Mouse (Mus musculus) stomach, embryonic 14.5 days (tissue): ENCODE measurements around the gene Sap30l. TPM values are rescaled to one million over a fixed set of nuclear protein-coding genes. Genes with fewer than 3 reads are reported as not detected.

Experiments
- ATAC-seq: fragments of 200-750 bp; cut with Nextera tagmentation; 2 replicates; pipeline ENCODE4 v1.8.0; 2017; ENCODE audit warnings: low read depth, moderate TSS enrichment; ENCODE audit not compliant: insufficient number of reproducible peaks, insufficient read depth, low FRiP score
- H3K27ac ChIP-seq: fragments of 300-500 bp; sonication (generic); 2 replicates; pipeline ENCODE4 v1.5.1; 2014; ENCODE audit warnings: mild to moderate bottlenecking, low read length, moderate library complexity, mixed read lengths
- H3K27me3 ChIP-seq: fragments of 300-500 bp; sonication (generic); 2 replicates; pipeline ENCODE4 v1.6.1; 2014; ENCODE audit warnings: low read length, control low read depth, mixed read lengths; ENCODE audit not compliant: control insufficient read depth, insufficient read depth
- H3K36me3 ChIP-seq: fragments of 300-500 bp; sonication (generic); 2 replicates; pipeline ENCODE4 v1.6.1; 2014; ENCODE audit warnings: mild to moderate bottlenecking, control low read depth, low read length, moderate library complexity, mixed read lengths; ENCODE audit not compliant: control insufficient read depth, insufficient read depth
- H3K4me1 ChIP-seq: fragments of 300-500 bp; sonication (generic); 2 replicates; pipeline ENCODE4 v1.6.1; 2014; ENCODE audit warnings: low read length, control low read depth, mixed read lengths; ENCODE audit not compliant: control insufficient read depth, insufficient read depth
- H3K4me2 ChIP-seq: fragments of 300-500 bp; sonication (generic); replicated peaks from 2 replicates; pipeline ENCODE4 v1.6.1; 2014; ENCODE audit warnings: low read depth, low read length, control low read depth
- H3K4me3 ChIP-seq: fragments of 300-500 bp; sonication (generic); 2 replicates; pipeline ENCODE4 v1.5.1; 2014; ENCODE audit warnings: low read depth, low read length, control low read depth
- H3K9ac ChIP-seq: fragments of 300-500 bp; sonication (generic); replicated peaks from 2 replicates; pipeline ENCODE4 v1.6.1; 2014; ENCODE audit warnings: low read depth, mild to moderate bottlenecking, control low read depth, low read length, moderate library complexity, mixed read lengths
- H3K9me3 ChIP-seq: fragments of 300-500 bp; sonication (generic); 2 replicates; pipeline ENCODE4 v1.6.1; 2016; ENCODE audit warnings: low read depth, low read length, control low read depth; ENCODE audit not compliant: control insufficient read depth
- WGBS: fragments of 180-500 bp; shearing (Covaris S2); extraction: QIAGEN DNeasy Blood & Tissue Kit; methylation state at CpG from one replicate; pipeline ENCODE4 v1.1.7; 2014; 5-methylcytosine and 5-hydroxymethylcytosine counted together
- polyA plus RNA-seq: library from polyadenylated mRNA; unstranded; fragments of >200 nt; fragmentation: Nextera tagmentation; extraction: Ambion mirVana; gene quantifications from 2 replicates; pipeline ENCODE4 v1.2.1, GENCODE M21; 2014

Sap30l gene
- polyA plus RNA-seq, 1 experiment from 2014 or later = 8.4 TPM

- Histone ChIP-seq H3K9me3 (no peaks in the 10 kb centered on the region), H3K4me2 (no peak overlapping the region), H3K9ac (no peak overlapping the region), H3K4me3 (no peak overlapping the region), H3K36me3 (no peaks in the 10 kb centered on the region), H3K4me1 (peaks cover 6% of the 10 kb centered on the region; the same call in 1 of the 2 replicates), H3K27me3 (peaks cover 68% of the 10 kb centered on the region), H3K27ac (no peak overlapping the region)
- ATAC-seq = no peak
- 50% methylated on average over 17 of the region's 17 CpGs for WGBS
Measured at GRCm38 (mm10) chr11:57829871-57830775, 28.7 kb downstream of the Sap30l start.

- no peak overlapping the region for H3K4me3 ChIP-seq
Measured at GRCm38 (mm10) chr11:57831281-57831781, 29.9 kb downstream of the Sap30l start.

GRCm38 (mm10) chr11:57831861-57832260 lies 30.4 kb downstream of the Sap30l start:
- Histone ChIP-seq H3K27me3 (peaks cover 80% of the 10 kb centered on the region), H3K9ac (no peak overlapping the region), H3K9me3 (no peaks in the 10 kb centered on the region), H3K4me3 (no peak overlapping the region), H3K4me2 (no peak overlapping the region), H3K4me1 (peaks cover 7% of the 10 kb centered on the region; the same call in 1 of the 2 replicates), H3K27ac (no peak overlapping the region), H3K36me3 (no peaks in the 10 kb centered on the region)
- no peak for ATAC-seq
- 28% methylated on average over 16 of the region's 16 CpGs for WGBS

More at GRCm38 (mm10) chr11:57831281-57831781, 29.9 kb downstream of the Sap30l start:
- ATAC-seq = no peak
- peaks cover 6% of the 10 kb centered on the region; the same call in 1 of the 2 replicates for H3K4me1 ChIP-seq
- H3K4me2 ChIP-seq = no peak overlapping the region
- no peak overlapping the region for H3K9ac ChIP-seq
- H3K27ac ChIP-seq = no peak overlapping the region
- no peaks in the 10 kb centered on the region for H3K36me3 ChIP-seq
- no peaks in the 10 kb centered on the region for H3K9me3 ChIP-seq
- 15% methylated on average over 31 of the region's 31 CpGs for WGBS
- peaks cover 80% of the 10 kb centered on the region for H3K27me3 ChIP-seq

- no peak within 1 kb of the TSS for H3K27ac ChIP-seq
- 23% methylated on average over 23 of the region's 23 CpGs for WGBS
- no peaks in the 10 kb centered on the region for H3K9me3 ChIP-seq
- peaks cover 78% of the 10 kb centered on the region for H3K27me3 ChIP-seq
- peaks cover 13% of the 10 kb centered on the region; the same call in 1 of the 2 replicates for H3K4me1 ChIP-seq
- ATAC-seq = no peak
- H3K36me3 ChIP-seq = no peaks in the 10 kb centered on the region
- no peak within 1 kb of the TSS for H3K9ac ChIP-seq
- H3K4me3 ChIP-seq = no peak within 1 kb of the TSS
- no peak within 1 kb of the TSS for H3K4me2 ChIP-seq
Measured at GRCm38 (mm10) chr11:57832552-57833201, 31.2 kb downstream of the Sap30l start, which contains the start of gene Hand1. Gene Hand1 (minus strand): TSS chr11:57832818.

- no peaks in the 10 kb centered on the region for H3K9me3 ChIP-seq
- no peaks in the 10 kb centered on the region for H3K36me3 ChIP-seq
- WGBS = 11% methylated on average over 30 of the region's 30 CpGs
- H3K9ac ChIP-seq = no peak overlapping the region
- no peak overlapping the region for H3K27ac ChIP-seq
- no peak overlapping the region for H3K4me3 ChIP-seq
- peaks cover 78% of the 10 kb centered on the region for H3K27me3 ChIP-seq
- H3K4me2 ChIP-seq = no peak overlapping the region
- peaks cover 9% of the 10 kb centered on the region; the same call in 1 of the 2 replicates for H3K4me1 ChIP-seq
- ATAC-seq = no peak
Measured at GRCm38 (mm10) chr11:57833296-57833977, 32.0 kb downstream of the Sap30l start.

GRCm38 (mm10) chr11:57834031-57834430 lies 32.6 kb downstream of the Sap30l start:
- H3K27me3 ChIP-seq = peaks cover 76% of the 10 kb centered on the region
- H3K4me1 ChIP-seq = peaks cover 7% of the 10 kb centered on the region; the same call in 1 of the 2 replicates
- no peaks in the 10 kb centered on the region for H3K36me3 ChIP-seq
- H3K9ac ChIP-seq = no peak overlapping the region
- no peak overlapping the region for H3K4me3 ChIP-seq
- no peaks in the 10 kb centered on the region for H3K9me3 ChIP-seq
- WGBS = 32% methylated on average over 6 of the region's 6 CpGs
- H3K4me2 ChIP-seq = no peak overlapping the region
- H3K27ac ChIP-seq = no peak overlapping the region
- no peak for ATAC-seq

- ATAC-seq = no peak
- H3K4me1 ChIP-seq = peaks cover 7% of the 10 kb centered on the region; the same call in 1 of the 2 replicates
- no peaks in the 10 kb centered on the region for H3K9me3 ChIP-seq
- WGBS = 46% methylated on average over 2 of the region's 2 CpGs
- H3K9ac ChIP-seq = no peak overlapping the region
- no peak overlapping the region for H3K27ac ChIP-seq
- H3K4me2 ChIP-seq = no peak overlapping the region
- peaks cover 69% of the 10 kb centered on the region for H3K27me3 ChIP-seq
- no peak overlapping the region for H3K4me3 ChIP-seq
- H3K36me3 ChIP-seq = no peaks in the 10 kb centered on the region
Measured at GRCm38 (mm10) chr11:57835331-57835730, 33.9 kb downstream of the Sap30l start.

GRCm38 (mm10) chr11:57835931-57836330 lies 34.5 kb downstream of the Sap30l start:
- peaks cover 67% of the 10 kb centered on the region for H3K27me3 ChIP-seq
- H3K4me3 ChIP-seq = no peak overlapping the region
- H3K9ac ChIP-seq = no peak overlapping the region
- peaks cover 7% of the 10 kb centered on the region; the same call in 1 of the 2 replicates for H3K4me1 ChIP-seq
- no peaks in the 10 kb centered on the region for H3K36me3 ChIP-seq
- H3K27ac ChIP-seq = no peak overlapping the region
- 28% methylated on average over 3 of the region's 3 CpGs for WGBS
- H3K9me3 ChIP-seq = no peaks in the 10 kb centered on the region
- no peak for ATAC-seq
- no peak overlapping the region for H3K4me2 ChIP-seq
